Mouse (Mus musculus) forebrain, embryonic 10.5 days (tissue): ENCODE results near the gene Ms4a6d. TPM values are rescaled to one million over a fixed set of nuclear protein-coding genes. Genes with fewer than 3 reads are reported as not detected.
A peak's percentile ranks its signal among the peaks of the same experiment; 100 is the strongest.

Experiments
- DNase-seq: peaks from one replicate; pipeline ENCODE4 v3.0.0-alpha.2; 2017; ENCODE audit warnings: low spot score; ENCODE audit errors: extremely low spot score
- H3K27ac ChIP-seq: fragments of 300-500 bp; sonication (generic); 2 replicates; pipeline ENCODE4 v1.5.1; 2016; ENCODE audit warnings: mild to moderate bottlenecking
- H3K27me3 ChIP-seq: fragments of 300-500 bp; sonication (generic); 2 replicates; pipeline ENCODE4 v1.6.1; 2016; ENCODE audit warnings: mild to moderate bottlenecking; ENCODE audit not compliant: poor library complexity, severe bottlenecking
- H3K36me3 ChIP-seq: fragments of 300-500 bp; sonication (generic); replicated peaks from 2 replicates; pipeline ENCODE4 v1.6.1; 2016; ENCODE audit warnings: mild to moderate bottlenecking, moderate library complexity
- H3K4me1 ChIP-seq: fragments of 300-500 bp; sonication (generic); 2 replicates; pipeline ENCODE4 v1.6.1; 2016
- H3K4me3 ChIP-seq: fragments of 300-500 bp; sonication (generic); 2 replicates; pipeline ENCODE4 v1.5.1; 2016; ENCODE audit warnings: mild to moderate bottlenecking, moderate library complexity
- H3K9me3 ChIP-seq: fragments of 300-500 bp; sonication (generic); 2 replicates; pipeline ENCODE4 v1.6.1; 2016; ENCODE audit warnings: mild to moderate bottlenecking, moderate library complexity
- WGBS: fragments of 180-500 bp; shearing (Covaris S2); methylation state at CpG from one replicate; pipeline ENCODE4 v1.1.7; 2016; 5-methylcytosine and 5-hydroxymethylcytosine counted together
- polyA plus RNA-seq: library from polyadenylated mRNA; unstranded; fragments of >200 nt; fragmentation: Nextera tagmentation; extraction: Ambion mirVana; gene quantifications from 2 replicates; pipeline ENCODE4 v1.2.1, GENCODE M21; 2016

Gene Ms4a6d
- polyA plus RNA-seq, 1 experiment from 2014 or later: 0.71 TPM

DNA sequence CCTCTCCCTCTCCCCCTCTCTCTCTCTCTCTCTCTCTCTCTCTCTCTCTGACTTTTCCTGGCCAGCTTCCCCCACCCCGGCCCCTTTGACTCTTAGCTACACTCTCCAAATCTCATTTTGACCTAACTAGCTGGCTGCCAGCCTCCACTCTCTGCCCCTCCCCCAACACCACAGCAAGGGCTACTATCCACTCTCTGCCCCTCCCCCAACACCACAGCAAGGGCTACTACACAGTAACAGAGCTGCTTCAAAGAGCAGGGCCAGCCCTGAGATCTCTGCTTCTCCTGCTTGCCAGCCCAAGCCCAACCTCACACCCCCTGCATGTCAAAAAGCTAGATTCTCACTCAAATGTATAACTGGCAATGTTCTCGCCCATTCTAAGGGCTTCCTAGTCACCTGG, 67.3 kb downstream of the Ms4a6d start:
- Histone ChIP-seq H3K4me3 (no peak overlapping the region), H3K36me3 (no peaks in the 10 kb centered on the region), H3K4me1 (peaks cover 6% of the 10 kb centered on the region), H3K9me3 (no peaks in the 10 kb centered on the region), H3K27ac (no peak overlapping the region), H3K27me3 (no peaks in the 10 kb centered on the region)
- WGBS: 34% methylated on average over 2 of the region's 2 CpGs
- DNase-seq: peak; percentile 18

Other genes starting within 250 kb of the Ms4a6d start
- 0.93 and 1.5 TPM in 2 replicates for gene Ms4a4a, start 229.3 kb downstream of the Ms4a6d start, polyA plus RNA-seq
- gene Ms4a4c, start 200.1 kb downstream of the Ms4a6d start, polyA plus RNA-seq: 0.17 TPM in 1 of 2 replicates, not detected in the other
- gene Ms4a4b, start 161.3 kb downstream of the Ms4a6d start, polyA plus RNA-seq: not detected in 2 replicates
- gene Ms4a6c, start 135.5 kb downstream of the Ms4a6d start, polyA plus RNA-seq: 1.2 and 1.5 TPM in 2 replicates
- gene Gm8369, start 118.9 kb downstream of the Ms4a6d start, polyA plus RNA-seq: not detected in 2 replicates
- 1.1 and 1.7 TPM in 2 replicates for gene Ms4a6b, start 88.3 kb downstream of the Ms4a6d start, polyA plus RNA-seq
- gene Ms4a4d, start 68.0 kb downstream of the Ms4a6d start, polyA plus RNA-seq: 0.57 and 0.66 TPM in 2 replicates
- 0.17 TPM in 1 of 2 replicates, not detected in the other for gene Ms4a2, start 18.9 kb upstream of the Ms4a6d start, polyA plus RNA-seq
- gene Ms4a3, start 36.0 kb upstream of the Ms4a6d start, polyA plus RNA-seq: not detected in 2 replicates
- not detected in 2 replicates for gene Oosp2, start 55.7 kb upstream of the Ms4a6d start, polyA plus RNA-seq
- not detected in 2 replicates for gene Oosp1, start 86.3 kb upstream of the Ms4a6d start, polyA plus RNA-seq
- gene Oosp3, start 92.2 kb upstream of the Ms4a6d start, polyA plus RNA-seq: not detected in 2 replicates
- gene Gif, start 142.7 kb upstream of the Ms4a6d start, polyA plus RNA-seq: not detected in 2 replicates
- 65.1 and 66.1 TPM in 2 replicates for gene Mrpl16, start 165.5 kb upstream of the Ms4a6d start, polyA plus RNA-seq
- gene Stx3, start 214.6 kb upstream of the Ms4a6d start, polyA plus RNA-seq: 10.7 and 12.4 TPM in 2 replicates
- 0.06 TPM in 1 of 2 replicates, not detected in the other for gene Olfr1417, start 234.4 kb upstream of the Ms4a6d start, polyA plus RNA-seq